Mouse (Mus musculus) mouse trophoblast stem cell (cell line): ENCODE data around the gene Fpr3.
"Not testable (repeated sequence)": the region's sequence is repeated elsewhere in the genome, so short reads cannot be mapped to it uniquely, and the experiment has no call there.

Experiments
- in situ Hi-C, 2 experiments: fragments of 300-500 bp; cut with MseI, MboI; formaldehyde crosslinking; loops; 2 replicates in 1 of 2; 3 replicates in 1 of 2; pipeline ENCODE4 v1.15.1; 2025

The Fpr3 gene

GRCm38 (mm10) chr17:17887774-17888248 is at the start of gene Fpr3, which contains the start of gene Fpr2:
Fpr3 (plus strand) TSS chr17:17887852.
Fpr2 (plus strand) TSS chr17:17887824.
- in situ Hi-C loops = no loop called here

GRCm38 (mm10) chr17:17837919-17838701 is 49.5 kb upstream of the Fpr3 start:
- in situ Hi-C loops = no loop called here

DNA sequence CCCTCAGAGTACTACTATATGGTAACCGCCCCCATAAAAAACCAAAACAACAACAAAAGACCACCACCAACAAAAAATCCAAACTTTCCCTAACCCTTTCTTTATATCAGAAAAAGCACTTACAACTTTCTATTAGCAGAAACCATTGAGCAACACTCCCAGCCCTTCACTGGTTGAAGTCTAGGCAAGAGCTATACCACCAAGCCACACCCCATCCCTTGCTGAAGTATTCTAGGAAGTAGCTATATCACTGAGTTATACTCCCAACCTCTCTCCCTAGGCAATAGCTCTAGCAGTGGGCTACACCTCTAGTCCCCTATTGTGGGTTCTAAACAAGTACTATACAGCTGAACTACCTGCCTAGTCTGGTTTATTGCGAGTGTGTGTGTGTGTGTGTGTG is 48.4 kb upstream of the Fpr3 start:
- in situ Hi-C loops = no loop called here

DNA sequence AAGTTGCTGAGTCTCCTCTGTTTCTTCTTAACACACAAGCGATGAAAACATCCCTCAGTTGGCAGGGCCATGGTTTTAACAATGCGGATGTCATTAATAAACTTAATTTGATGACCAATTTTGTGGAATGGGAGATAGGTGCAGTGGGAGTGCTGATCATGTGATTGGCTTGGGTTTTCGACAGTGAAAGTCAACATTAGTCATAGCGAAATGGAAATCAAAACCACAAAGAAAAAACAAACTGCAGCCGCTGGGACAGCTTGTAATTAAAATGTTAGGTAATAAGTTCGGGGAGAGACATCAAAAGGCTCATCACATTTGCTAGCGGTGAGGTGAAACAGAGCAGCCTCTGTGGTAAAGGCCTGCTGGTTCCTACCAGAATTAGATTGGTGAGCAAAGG is 46.9 kb upstream of the Fpr3 start:
- in situ Hi-C loops = no loop called here

GRCm38 (mm10) chr17:17843534-17844261 is 44.0 kb upstream of the Fpr3 start:
- in situ Hi-C loops = no loop called here

DNA sequence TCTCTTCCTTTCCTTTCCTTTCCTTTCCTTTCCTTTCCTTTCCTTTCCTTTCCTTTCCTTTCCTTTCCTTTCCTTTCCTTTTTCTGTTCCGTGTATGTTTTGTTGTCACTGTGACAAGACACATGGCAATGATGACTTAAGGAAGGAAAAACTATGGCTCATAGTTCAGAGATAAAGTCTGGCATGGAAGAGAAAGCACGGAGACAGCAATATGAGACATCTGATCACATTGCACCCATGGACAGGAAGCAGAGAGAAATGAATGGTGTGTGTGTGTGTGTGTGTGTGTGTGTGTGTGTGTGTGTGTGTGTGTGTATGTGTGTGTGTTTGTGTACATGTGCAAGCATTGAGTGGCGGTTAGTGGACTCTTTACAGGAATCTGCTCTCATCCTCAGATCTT is 43.0 kb upstream of the Fpr3 start:
- in situ Hi-C loops = not testable (repeated sequence)

GRCm38 (mm10) chr17:17845187-17846027 is 42.2 kb upstream of the Fpr3 start:
- in situ Hi-C loops = no loop called here

DNA sequence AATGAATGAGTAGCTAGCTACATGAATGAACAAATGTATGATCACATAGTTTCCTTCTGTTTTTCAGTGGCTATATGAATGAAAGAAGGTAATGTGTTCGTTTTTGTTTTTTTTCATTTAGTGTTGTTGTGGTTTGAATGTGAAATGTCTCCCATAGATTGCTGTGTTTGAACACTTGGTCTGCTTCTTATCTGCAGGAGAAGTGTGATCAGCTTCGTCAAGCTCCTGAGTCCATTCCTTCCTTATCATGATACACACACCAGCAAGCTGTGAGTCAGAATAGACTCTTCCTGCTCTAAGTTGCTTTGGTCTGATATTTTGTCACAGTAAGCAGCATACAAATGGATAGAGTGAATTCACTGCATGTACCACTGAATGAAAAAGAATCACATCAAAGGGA is 38.7 kb upstream of the Fpr3 start:
- in situ Hi-C loops = no loop called here

DNA sequence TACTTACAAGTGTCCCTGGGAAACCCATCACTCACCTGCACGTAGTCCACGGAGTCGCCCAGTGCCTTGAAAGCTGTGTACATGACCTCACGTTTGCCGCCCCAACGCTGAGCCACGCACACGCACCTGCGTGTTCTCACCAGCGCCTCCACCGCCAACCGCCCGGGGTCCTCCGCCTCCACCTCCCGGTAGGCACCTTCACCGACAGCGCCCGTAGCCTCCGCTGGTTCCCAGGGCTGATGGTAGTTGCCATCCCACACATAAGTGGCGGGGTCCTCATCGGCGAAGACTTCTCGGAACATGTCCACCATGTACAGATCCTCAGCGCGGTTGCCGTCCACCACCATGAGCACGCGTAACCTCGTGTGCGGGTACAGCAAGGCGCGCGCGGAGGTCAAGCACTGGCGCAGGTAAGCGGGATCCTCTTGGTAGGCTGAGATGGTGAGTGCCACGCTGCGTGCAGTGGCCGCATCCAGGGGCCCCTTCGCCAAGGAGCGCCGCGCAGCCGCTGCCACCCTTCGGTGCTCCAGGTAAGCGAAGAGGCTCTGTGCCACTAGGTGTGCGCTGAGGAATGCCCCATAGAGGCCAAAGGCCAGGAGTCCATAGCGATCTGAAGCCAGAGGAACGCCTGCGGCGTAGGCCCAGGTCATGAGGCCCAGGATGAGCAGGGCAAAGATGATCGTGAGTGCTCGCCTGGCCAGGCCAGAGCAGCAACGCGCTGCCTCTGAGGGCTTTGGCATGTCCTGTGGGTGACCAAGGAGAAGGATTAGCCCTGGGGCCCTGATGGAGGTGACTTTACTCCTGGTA is 37.5 kb upstream of the Fpr3 start:
- in situ Hi-C loops = no loop called here

- in situ Hi-C loops = no loop called here
Observed at GRCm38 (mm10) chr17:17855064-17855838, 32.4 kb upstream of the Fpr3 start, which contains the start of gene Has1. Has1 (minus strand) TSS chr17:17855205.

- in situ Hi-C loops = no loop called here
Observed at GRCm38 (mm10) chr17:17856612-17857011, 31.0 kb upstream of the Fpr3 start.

DNA sequence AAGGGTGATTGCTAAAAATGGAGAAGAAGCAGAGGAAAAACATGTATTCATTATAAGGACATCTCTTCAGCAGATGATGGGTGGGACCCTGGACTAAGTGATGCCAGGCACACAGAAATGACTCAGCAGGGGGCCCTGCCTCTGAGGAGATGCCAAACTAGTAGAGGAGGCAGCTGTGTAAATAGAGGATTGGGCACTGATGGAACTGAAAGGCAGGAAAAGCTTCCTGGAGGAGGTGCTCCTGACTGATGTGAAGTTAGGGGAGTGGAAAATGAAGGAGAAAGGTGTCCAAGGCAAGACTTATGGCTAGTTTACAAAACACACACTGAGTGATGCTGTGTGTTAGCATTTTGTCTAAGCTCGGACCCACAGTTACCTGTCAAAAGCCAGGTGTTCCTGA is 30.2 kb upstream of the Fpr3 start:
- in situ Hi-C loops = no loop called here

DNA sequence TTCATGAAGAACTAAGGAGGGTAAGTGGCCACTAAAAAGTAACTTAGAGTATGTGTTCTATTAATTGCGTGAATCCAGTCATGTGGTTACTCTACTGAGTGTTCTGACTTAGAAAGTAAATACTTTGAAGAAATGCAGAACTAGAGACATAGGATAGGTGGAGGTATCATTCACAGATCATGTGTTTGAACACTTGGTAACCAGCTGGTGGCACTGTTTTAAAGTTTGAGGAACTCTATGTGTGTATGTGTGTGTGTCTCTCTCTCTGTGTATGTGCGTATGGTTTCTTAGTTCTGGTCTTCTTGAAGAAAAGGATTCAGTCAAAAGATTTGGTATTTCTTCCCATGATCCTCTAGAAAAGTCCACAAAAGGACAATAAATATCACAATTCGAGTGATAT is 27.5 kb upstream of the Fpr3 start:
- in situ Hi-C loops = no loop called here

DNA sequence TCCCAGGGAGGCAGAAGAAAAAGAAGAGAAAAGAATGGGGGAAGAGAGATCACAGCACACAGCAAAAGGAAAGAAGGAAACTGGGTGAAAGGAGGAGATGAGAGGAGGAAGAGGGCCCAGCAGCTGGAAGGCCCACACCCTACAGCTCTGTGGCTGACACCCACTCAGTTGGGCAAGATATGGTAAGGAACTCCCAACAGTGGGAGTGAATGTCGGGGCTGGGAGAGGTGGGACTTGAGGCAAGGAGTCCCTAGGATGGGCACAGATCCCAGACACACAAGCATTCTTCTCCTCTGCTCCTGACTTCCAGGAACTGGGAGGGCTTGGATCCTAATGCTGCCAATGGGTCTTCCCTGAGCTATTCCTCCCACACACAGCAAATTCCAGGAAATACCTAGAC is 25.3 kb upstream of the Fpr3 start:
- in situ Hi-C loops = no loop called here

DNA sequence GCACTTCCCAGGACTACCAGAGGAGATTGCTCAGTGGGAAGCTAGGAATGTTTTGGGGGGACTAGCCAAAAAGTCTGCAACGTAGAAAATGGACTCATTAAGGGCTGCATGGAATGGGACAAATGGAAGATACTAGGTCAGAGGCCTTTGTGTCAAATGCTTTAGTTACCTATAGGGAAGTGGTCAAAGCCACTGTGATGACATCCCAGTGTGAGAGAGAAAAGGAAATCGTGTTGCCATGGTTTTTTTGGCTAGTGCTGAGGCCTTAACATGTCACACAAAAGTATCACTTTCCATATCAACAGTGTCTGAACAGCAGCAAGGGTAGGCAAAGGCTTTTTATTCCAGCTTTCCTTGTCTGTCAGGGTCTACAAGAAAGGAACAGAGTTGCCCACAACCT is 22.5 kb upstream of the Fpr3 start:
- in situ Hi-C loops = no loop called here

DNA sequence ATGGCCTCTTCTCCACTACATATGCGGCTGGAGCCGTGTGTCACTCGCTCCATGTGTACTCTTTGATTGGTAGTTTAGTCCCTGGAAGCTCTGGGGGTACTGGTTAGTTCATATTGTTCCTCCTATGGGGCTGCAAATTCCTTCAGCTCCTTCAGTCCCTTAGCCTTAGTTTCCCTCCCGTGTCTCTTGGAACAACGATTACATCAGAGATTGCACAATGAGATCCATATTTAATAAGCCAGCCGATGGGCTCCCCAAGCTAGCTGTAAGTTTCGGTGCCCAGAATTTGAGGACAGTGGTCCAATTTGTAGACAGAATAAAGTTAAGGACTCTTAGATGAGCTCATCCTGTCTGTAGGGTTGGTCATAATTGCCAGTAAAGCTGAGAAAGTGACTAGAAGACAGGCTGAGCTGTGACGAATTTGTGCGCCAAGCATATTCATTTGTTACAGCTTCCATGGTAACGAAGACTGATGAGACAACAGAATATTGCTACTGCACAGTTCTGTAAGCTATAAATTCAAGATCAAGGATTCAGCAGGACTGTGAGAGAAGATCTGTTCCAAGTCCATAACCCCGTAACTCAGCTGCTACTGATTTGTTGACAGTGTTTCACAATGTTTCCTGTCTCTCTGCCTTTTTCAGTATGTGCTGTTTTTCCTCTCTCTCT is 20.7 kb upstream of the Fpr3 start:
- in situ Hi-C loops = no loop called here

- in situ Hi-C loops = no loop called here
Observed at GRCm38 (mm10) chr17:17870892-17871550, 16.6 kb upstream of the Fpr3 start.

DNA sequence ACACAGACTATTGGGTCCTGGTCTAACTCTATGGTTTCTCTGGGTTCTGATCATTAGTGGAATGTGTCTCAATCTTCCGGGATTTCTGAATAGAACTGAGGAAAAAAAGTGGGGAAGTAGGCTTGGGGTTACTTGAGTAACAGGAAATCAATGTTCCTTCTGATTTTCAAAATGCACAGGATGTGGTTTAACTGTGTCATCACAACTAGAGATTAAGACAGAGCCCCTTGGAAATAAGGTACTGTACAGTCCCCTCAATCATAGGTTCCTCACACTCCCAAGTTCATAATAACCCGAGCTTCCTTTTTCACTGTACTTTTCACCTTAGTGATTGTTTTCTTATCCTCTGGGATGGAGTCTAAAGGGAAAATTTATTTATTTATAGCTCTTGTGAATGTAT is 16.0 kb upstream of the Fpr3 start:
- in situ Hi-C loops = no loop called here

DNA sequence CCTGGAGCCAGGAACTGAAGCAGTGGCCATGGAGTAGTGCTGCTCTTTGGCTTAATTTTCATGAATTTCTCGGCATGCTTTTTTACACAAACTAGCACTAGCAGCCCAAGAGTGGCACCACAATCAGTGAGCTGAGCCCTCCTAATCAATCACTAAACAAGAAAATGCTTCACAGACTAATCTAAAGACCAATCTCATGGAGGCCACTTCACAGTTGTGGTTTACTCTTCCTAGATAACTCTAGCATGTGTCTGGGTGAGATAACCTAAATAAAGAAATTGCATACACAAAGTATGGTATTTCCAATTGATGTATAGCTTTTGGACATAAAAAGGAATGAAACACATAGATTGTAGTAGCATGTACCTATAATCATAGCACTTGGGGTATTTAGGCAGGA is 8.3 kb upstream of the Fpr3 start:
- in situ Hi-C loops = no loop called here
